Mouse (Mus musculus) G1E (cell line): ENCODE results near the gene Rhbg.

Experiments
- CTCF ChIP-seq: IDR thresholded peaks from 2 replicates; pipeline ENCODE4 v1.5.1; 2012; ENCODE audit warnings: low read depth, low read length, inconsistent platforms, mixed read lengths
- GATA1 ChIP-seq: IDR thresholded peaks from 2 replicates; pipeline ENCODE4 v1.6.1; 2012; ENCODE audit warnings: borderline replicate concordance, low read length, inconsistent platforms, mixed read lengths
- GATA2 ChIP-seq: IDR thresholded peaks from 2 replicates; pipeline ENCODE4 v1.6.1; 2012; ENCODE audit warnings: low read depth, low read length, inconsistent platforms, borderline replicate concordance
- POLR2AphosphoS5 ChIP-seq: IDR thresholded peaks from 2 replicates; pipeline ENCODE4 v1.6.1; 2012; ENCODE audit warnings: low read depth, low read length, inconsistent platforms; ENCODE audit not compliant: insufficient replicate concordance
- TAL1 ChIP-seq: conservative IDR thresholded peaks from 2 replicates; pipeline ENCODE4 v1.6.1; 2012; ENCODE audit warnings: low read depth, low read length, inconsistent platforms, mixed read lengths

- TF ChIP-seq GATA1 (no peak), CTCF (no peak), GATA2 (no peak), TAL1 (no peak), POLR2AphosphoS5 (no peak)
Observed at GRCm38 (mm10) chr3:88276529-88277143, 22.1 kb upstream of the Rhbg start.
